Mouse (Mus musculus): Measurements from ENCODE around the gene 1700022I11Rik. TPM values are rescaled to one million over a fixed set of nuclear protein-coding genes. Genes with fewer than 3 reads are reported as not detected.
"Not testable (repeated sequence)": the region's sequence is repeated elsewhere in the genome, so short reads cannot be mapped to it uniquely, and the experiment has no call there.

Gene 1700022I11Rik
- total RNA-seq, 2 experiments from 2014 or later, result not detected

- DNase-seq, result no peak
Measured at GRCm38 (mm10) chr4:42952563-42952962, 16.8 kb upstream of the 1700022I11Rik start.

GRCm38 (mm10) chr4:42953435-42954094 is 15.8 kb upstream of the 1700022I11Rik start:
- no peak for DNase-seq

- peak; percentile 81 to 82 for DNase-seq
Measured at GRCm38 (mm10) chr4:42954297-42954696, 15.1 kb upstream of the 1700022I11Rik start.

- DNase-seq, result no peak
Measured at GRCm38 (mm10) chr4:42955200-42955599, 14.2 kb upstream of the 1700022I11Rik start.

GRCm38 (mm10) chr4:42956581-42956980 is 12.8 kb upstream of the 1700022I11Rik start:
- DNase-seq, result no peak

- no peak for DNase-seq
Measured at GRCm38 (mm10) chr4:42957306-42957705, 12.1 kb upstream of the 1700022I11Rik start.

GRCm38 (mm10) chr4:42957979-42958378 is 11.4 kb upstream of the 1700022I11Rik start:
- DNase-seq, result no peak

- DNase-seq, result no peak
Measured at GRCm38 (mm10) chr4:42958942-42959341, 10.5 kb upstream of the 1700022I11Rik start.

- no peak for DNase-seq
Measured at GRCm38 (mm10) chr4:42959382-42959781, 10.0 kb upstream of the 1700022I11Rik start.

- peak in 1 of 2 experiments; percentile 56 for DNase-seq
Measured at GRCm38 (mm10) chr4:42961592-42961991, 7.8 kb upstream of the 1700022I11Rik start.

GRCm38 (mm10) chr4:42963480-42963879 is 5.9 kb upstream of the 1700022I11Rik start:
- no peak for DNase-seq

GRCm38 (mm10) chr4:42965039-42965719 is 4.2 kb upstream of the 1700022I11Rik start:
- DNase-seq, result no peak

GRCm38 (mm10) chr4:42972952-42973351 is 3.5 kb downstream of the 1700022I11Rik start:
- no peak for DNase-seq

- DNase-seq, result no peak
Measured at GRCm38 (mm10) chr4:42973868-42974267, 4.5 kb downstream of the 1700022I11Rik start.

- DNase-seq, result no peak
Measured at GRCm38 (mm10) chr4:42978062-42978461, 8.7 kb downstream of the 1700022I11Rik start.

- DNase-seq, result not testable (repeated sequence)
Measured at GRCm38 (mm10) chr4:42980467-42980866, 11.1 kb downstream of the 1700022I11Rik start.

- DNase-seq, result no peak
Measured at GRCm38 (mm10) chr4:42988296-42988695, 18.9 kb downstream of the 1700022I11Rik start.

- DNase-seq, result no peak
Measured at GRCm38 (mm10) chr4:42998022-42998421, 28.6 kb downstream of the 1700022I11Rik start.

- peak; percentile 65 for DNase-seq
Measured at GRCm38 (mm10) chr4:42999451-43000140, 30.2 kb downstream of the 1700022I11Rik start.

- DNase-seq, result peak; percentile 99
Measured at GRCm38 (mm10) chr4:43000141-43000986, 31.0 kb downstream of the 1700022I11Rik start, which contains the start of gene Vcp. TSS of gene Vcp (minus strand) at chr4:43000507.

GRCm38 (mm10) chr4:43001272-43001671 is 31.9 kb downstream of the 1700022I11Rik start:
- no peak for DNase-seq

GRCm38 (mm10) chr4:43002756-43003439 is 33.5 kb downstream of the 1700022I11Rik start:
- DNase-seq, result no peak
